11 mouse cellular contexts compared by ENCODE assay signal in genomic region chr6:85765532-85765931, GRCm38 (mm10). TPM values are rescaled to one million over a fixed set of nuclear protein-coding genes. Genes with fewer than 3 reads are reported as not detected.
DNase-seq lines count a peak whose midpoint lies in the region; ATAC-seq and TF ChIP-seq lines count a peak whose summit lies in the region.
"Not testable (repeated sequence)": the region's sequence is repeated elsewhere in the genome, so short reads cannot be mapped to it uniquely, and the experiment has no call there.
"Had no signal": no experiment of that assay in that cellular context is flagged by ENCODE, and none has a peak within 500 bp of the region (broad histone marks: within the 10 kb centered on the region; RNA-seq: fewer than 3 reads in every experiment).

Gene Nat8f3 (minus strand): TSS chr6:85765754.

- not testable (repeated sequence) for H3K4me2 ChIP-seq in hindbrain, postnatal 0 days (ENCODE audit: low read depth, low read length)

- H3K4me3 ChIP-seq in gastrocnemius, adult 2 months; hindbrain, postnatal 0 days (ENCODE audit: low read length): not testable (repeated sequence)

- intact Hi-C loops in gastrocnemius, adult 2 months (cut with DNase I) = not testable (repeated sequence)

- not testable (repeated sequence) for H3K4me1 ChIP-seq in hindbrain, postnatal 0 days (ENCODE audit: insufficient read depth, low read length)

- 59% methylated on average over 13 of the region's 13 CpGs for WGBS in hindbrain, postnatal 0 days

- peak; percentile 26 for DNase-seq in 3134 (ENCODE audit: extremely low read depth, insufficient read length, low spot score)
- DNase-seq in adrenal gland, adult 18-20 months (ENCODE audit: low spot score in 2 of 2) = peak; percentile 46 to 53
- DNase-seq in cerebellum, postnatal 14 days = peak; percentile 33 to 56
- DNase-seq in gastrocnemius, adult 2 months = peak; percentile 39
- DNase-seq in hindbrain, postnatal 0 days (ENCODE audit: low spot score) = peak; percentile 25
- peak; percentile 7 to 24 for DNase-seq in layer of hippocampus, adult 8-10 months (ENCODE audit: low spot score in 2 of 2)
- peak; percentile 16 for DNase-seq in lung, postnatal 25 days (ENCODE audit: low spot score)
- peak; percentile 14 for DNase-seq in right cerebral cortex, postnatal 14 days

- not testable (repeated sequence) for H3K9me3 ChIP-seq in hindbrain, postnatal 0 days (ENCODE audit: low read length)

- TF ChIP-seq CTCF in gastrocnemius, adult 2 months (IDR thresholded peaks at IDR 0.05) = peak; percentile 48
- 0 out of 2 replicates have a peak, but pooled peaks have one; percentile 19 for TF ChIP-seq CTCF in hindbrain, postnatal 0 days (IDR thresholded peaks at IDR 0.05; ENCODE audit: low read depth)

- H3K27me3 ChIP-seq in hindbrain, postnatal 0 days (ENCODE audit: insufficient read depth, low read length) = not testable (repeated sequence)

- not testable (repeated sequence) for H3K9ac ChIP-seq in hindbrain, postnatal 0 days (replicated peaks; ENCODE audit: low read length)

- H3K36me3 ChIP-seq in hindbrain, postnatal 0 days (ENCODE audit: insufficient read depth, low read length) = not testable (repeated sequence)

- ATAC-seq in hindbrain, postnatal 0 days = not testable (repeated sequence)

- not testable (repeated sequence) for H3K27ac ChIP-seq in gastrocnemius, adult 2 months; hindbrain, postnatal 0 days

RNA-seq across cellular contexts. Expression of gene Nat8f3, which starts in this region (rescaled TPM):
- under 1 TPM; 0.30 to 0.61 TPM for total RNA-seq in adrenal gland, adult 18-20 months (2021)
- total RNA-seq in gastrocnemius, adult 2 months (2021) = not detected
- total RNA-seq in hindbrain, postnatal 0 days (2014; rRNA removed) = not detected in 2 replicates
- polyA plus RNA-seq in hindbrain, postnatal 0 days (2015; fragmentation: Nextera tagmentation; extraction: Ambion mirVana) = 0.15 and 0.23 TPM in 2 replicates
- 1 to 10 TPM; 2.8 to 4.6 (median 3.5) TPM for total RNA-seq in layer of hippocampus, adult 8-10 months (2022)
- total RNA-seq: megakaryocyte progenitor cell, adult 5-6 weeks had no signal
- polyA plus RNA-seq: embryonic facial prominence, embryonic 13.5 days; neural tube, embryonic 11.5 days had no signal

Comparison
In these comparisons a context has a peak if more than half of its experiments do, and no peak if none do; other contexts are left out.
1. Peak in DNase-seq in adrenal gland, adult 18-20 months; RNA of the gene not detected or under 1 TPM.
2. Peak in DNase-seq in gastrocnemius, adult 2 months; RNA of the gene not detected or under 1 TPM.
3. Peak in DNase-seq in hindbrain, postnatal 0 days; RNA of the gene not detected or under 1 TPM.